ENCODE assay signal across 10 mouse cellular contexts in the genomic region with DNA sequence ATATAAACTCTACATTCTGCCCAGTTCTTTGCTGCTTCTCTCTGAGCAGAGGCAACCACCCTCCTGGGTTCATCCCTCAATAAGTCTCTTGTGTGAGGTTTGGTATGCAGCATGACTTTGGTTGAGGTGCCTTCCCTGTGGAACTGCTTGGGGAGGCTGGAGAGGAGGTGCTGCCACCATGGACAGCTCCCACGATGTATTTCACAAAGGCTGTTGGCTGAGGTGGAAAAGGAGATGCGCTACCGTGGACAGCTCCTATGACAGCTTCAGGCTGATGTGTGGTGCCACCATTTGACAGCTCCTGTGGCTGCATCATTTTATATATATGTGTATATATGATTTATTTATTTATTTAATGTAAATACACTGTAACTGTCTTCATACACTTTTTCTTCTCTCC. TPM values are rescaled to one million over a fixed set of nuclear protein-coding genes. Genes with fewer than 3 reads are reported as not detected.
DNase-seq lines count a peak whose midpoint lies in the region; ATAC-seq lines count a peak whose summit lies in the region.
"Had no signal": no experiment of that assay in that cellular context is flagged by ENCODE, and none has a peak within 500 bp of the region (broad histone marks: within the 10 kb centered on the region; RNA-seq: fewer than 3 reads in every experiment).

No protein-coding gene starts in this region.

- no peak overlapping the region for H3K4me2 ChIP-seq in hindbrain, embryonic 11.5 days (replicated peaks; ENCODE audit: low read depth, low read length)
- no peak overlapping the region for H3K4me2 ChIP-seq in hindbrain, embryonic 12.5 days (replicated peaks)
- no peak overlapping the region for H3K4me2 ChIP-seq in midbrain, embryonic 13.5 days (replicated peaks)
- H3K4me2 ChIP-seq: embryonic facial prominence, embryonic 13.5 days; lung, embryonic 15.5 days had no signal

- WGBS in hindbrain, embryonic 11.5 days, result 40% methylated on average over 3 of the region's 3 CpGs
- WGBS in hindbrain, embryonic 12.5 days, result 32% methylated on average over 3 of the region's 3 CpGs
- WGBS in midbrain, embryonic 13.5 days, result 21% methylated on average over 3 of the region's 3 CpGs

- H3K9ac ChIP-seq in hindbrain, embryonic 11.5 days (ENCODE audit: low read depth, low read length), result no peak overlapping the region
- no peak overlapping the region for H3K9ac ChIP-seq in hindbrain, embryonic 12.5 days
- no peak overlapping the region for H3K9ac ChIP-seq in midbrain, embryonic 13.5 days (replicated peaks)
- H3K9ac ChIP-seq: embryonic facial prominence, embryonic 13.5 days; lung, embryonic 15.5 days had no signal

- peak; percentile 21 for DNase-seq in hindbrain, embryonic 11.5 days (ENCODE audit: low spot score)
- peak; percentile 80 for DNase-seq in 416B (ENCODE audit: low read depth)
- DNase-seq in Muller cell, postnatal 12 days (ENCODE audit: inconsistent ontology term), result peak; percentile 26
- peak; percentile 48 for DNase-seq in induced T-regulatory cell, adult 2 months (ENCODE audit: low read depth)
- no peak for DNase-seq in right cerebral cortex, postnatal 25 days
- no peak for DNase-seq in frontal cortex, postnatal 25 days (ENCODE audit: low spot score in 2 of 2)

- peaks cover 3% of the 10 kb centered on the region; the same call in 1 of the 2 replicates for H3K36me3 ChIP-seq in hindbrain, embryonic 11.5 days (ENCODE audit: control insufficient read depth, insufficient read depth, low read length)
- H3K36me3 ChIP-seq in hindbrain, embryonic 12.5 days, result peaks cover 40% of the 10 kb centered on the region
- peaks cover 53% of the 10 kb centered on the region for H3K36me3 ChIP-seq in midbrain, embryonic 13.5 days

- no peaks in the 10 kb centered on the region for H3K9me3 ChIP-seq in hindbrain, embryonic 11.5 days (ENCODE audit: control insufficient read depth, low read length)
- no peaks in the 10 kb centered on the region for H3K9me3 ChIP-seq in hindbrain, embryonic 12.5 days (replicated peaks)
- H3K9me3 ChIP-seq in midbrain, embryonic 13.5 days, result no peaks in the 10 kb centered on the region
- H3K9me3 ChIP-seq: embryonic facial prominence, embryonic 13.5 days; lung, embryonic 15.5 days had no signal

- peaks cover 5% of the 10 kb centered on the region; the same call in 1 of the 2 replicates for H3K27me3 ChIP-seq in hindbrain, embryonic 11.5 days (ENCODE audit: control insufficient read depth, insufficient read depth, low read length)
- H3K27me3 ChIP-seq in hindbrain, embryonic 12.5 days, result peaks cover 15% of the 10 kb centered on the region
- H3K27me3 ChIP-seq in midbrain, embryonic 13.5 days, result no peaks in the 10 kb centered on the region

- no peak for ATAC-seq in hindbrain, embryonic 11.5 days (ENCODE audit: low FRiP score)
- ATAC-seq in hindbrain, embryonic 12.5 days (ENCODE audit: low FRiP score), result no peak
- ATAC-seq in midbrain, embryonic 13.5 days, result no peak

- no peaks in the 10 kb centered on the region for H3K4me1 ChIP-seq in hindbrain, embryonic 11.5 days (replicated peaks; ENCODE audit: control insufficient read depth, insufficient read depth, low read length)
- H3K4me1 ChIP-seq in hindbrain, embryonic 12.5 days, result peaks cover 2% of the 10 kb centered on the region
- H3K4me1 ChIP-seq in midbrain, embryonic 13.5 days (replicated peaks), result peaks cover 4% of the 10 kb centered on the region
- H3K4me1 ChIP-seq: lung, embryonic 15.5 days had no signal

- H3K4me3 ChIP-seq in hindbrain, embryonic 11.5 days (ENCODE audit: low read depth, low read length), result no peak overlapping the region
- no peak overlapping the region for H3K4me3 ChIP-seq in hindbrain, embryonic 12.5 days
- H3K4me3 ChIP-seq in midbrain, embryonic 13.5 days (replicated peaks), result no peak overlapping the region
- H3K4me3 ChIP-seq: embryonic facial prominence, embryonic 13.5 days; lung, embryonic 15.5 days had no signal

- no peak overlapping the region for H3K27ac ChIP-seq in hindbrain, embryonic 11.5 days (ENCODE audit: low read depth, low read length)
- H3K27ac ChIP-seq in hindbrain, embryonic 12.5 days, result no peak overlapping the region
- no peak overlapping the region for H3K27ac ChIP-seq in midbrain, embryonic 13.5 days
- H3K27ac ChIP-seq: embryonic facial prominence, embryonic 13.5 days; lung, embryonic 15.5 days had no signal

RNA-seq across cellular contexts. Expression of gene Stmn3, which starts 12.3 kb away (rescaled TPM):
- 426 and 432 TPM in 2 replicates for polyA plus RNA-seq in hindbrain, embryonic 11.5 days (2014; fragmentation: Nextera tagmentation; extraction: Ambion mirVana)
- polyA plus RNA-seq in hindbrain, embryonic 12.5 days (2016; fragmentation: Nextera tagmentation; extraction: Ambion mirVana), result 502 and 505 TPM in 2 replicates
- 996 and 1,042 TPM in 2 replicates for polyA plus RNA-seq in midbrain, embryonic 13.5 days (2015; fragmentation: Nextera tagmentation; extraction: Ambion mirVana)

RNA-seq across cellular contexts. Expression of gene Gmeb2, which starts 14.2 kb away (rescaled TPM):
- polyA plus RNA-seq in hindbrain, embryonic 11.5 days (2014; fragmentation: Nextera tagmentation; extraction: Ambion mirVana), result 17.9 and 19.7 TPM in 2 replicates
- 21.9 and 22.5 TPM in 2 replicates for polyA plus RNA-seq in hindbrain, embryonic 12.5 days (2016; fragmentation: Nextera tagmentation; extraction: Ambion mirVana)
- polyA plus RNA-seq in midbrain, embryonic 13.5 days (2015; fragmentation: Nextera tagmentation; extraction: Ambion mirVana), result 19.7 and 19.9 TPM in 2 replicates

RNA-seq across cellular contexts. Expression of gene Rtel1, which starts 17.5 kb away (rescaled TPM):
- 41.6 and 45.6 TPM in 2 replicates for polyA plus RNA-seq in hindbrain, embryonic 11.5 days (2014; fragmentation: Nextera tagmentation; extraction: Ambion mirVana)
- 47.8 and 49.2 TPM in 2 replicates for polyA plus RNA-seq in hindbrain, embryonic 12.5 days (2016; fragmentation: Nextera tagmentation; extraction: Ambion mirVana)
- 33.6 and 40.6 TPM in 2 replicates for polyA plus RNA-seq in midbrain, embryonic 13.5 days (2015; fragmentation: Nextera tagmentation; extraction: Ambion mirVana)

Comparison
In these comparisons a context has a peak if more than half of its experiments do, and no peak if none do; other contexts are left out.
1. DNase-seq: peak in hindbrain, embryonic 11.5 days (single experiment), 416B (single experiment), Muller cell, postnatal 12 days (single experiment) and induced T-regulatory cell, adult 2 months (single experiment); none in right cerebral cortex, postnatal 25 days (single experiment) and frontal cortex, postnatal 25 days (0 of 2).